Mouse (Mus musculus): ENCODE results near the gene Chd2.

DNA sequence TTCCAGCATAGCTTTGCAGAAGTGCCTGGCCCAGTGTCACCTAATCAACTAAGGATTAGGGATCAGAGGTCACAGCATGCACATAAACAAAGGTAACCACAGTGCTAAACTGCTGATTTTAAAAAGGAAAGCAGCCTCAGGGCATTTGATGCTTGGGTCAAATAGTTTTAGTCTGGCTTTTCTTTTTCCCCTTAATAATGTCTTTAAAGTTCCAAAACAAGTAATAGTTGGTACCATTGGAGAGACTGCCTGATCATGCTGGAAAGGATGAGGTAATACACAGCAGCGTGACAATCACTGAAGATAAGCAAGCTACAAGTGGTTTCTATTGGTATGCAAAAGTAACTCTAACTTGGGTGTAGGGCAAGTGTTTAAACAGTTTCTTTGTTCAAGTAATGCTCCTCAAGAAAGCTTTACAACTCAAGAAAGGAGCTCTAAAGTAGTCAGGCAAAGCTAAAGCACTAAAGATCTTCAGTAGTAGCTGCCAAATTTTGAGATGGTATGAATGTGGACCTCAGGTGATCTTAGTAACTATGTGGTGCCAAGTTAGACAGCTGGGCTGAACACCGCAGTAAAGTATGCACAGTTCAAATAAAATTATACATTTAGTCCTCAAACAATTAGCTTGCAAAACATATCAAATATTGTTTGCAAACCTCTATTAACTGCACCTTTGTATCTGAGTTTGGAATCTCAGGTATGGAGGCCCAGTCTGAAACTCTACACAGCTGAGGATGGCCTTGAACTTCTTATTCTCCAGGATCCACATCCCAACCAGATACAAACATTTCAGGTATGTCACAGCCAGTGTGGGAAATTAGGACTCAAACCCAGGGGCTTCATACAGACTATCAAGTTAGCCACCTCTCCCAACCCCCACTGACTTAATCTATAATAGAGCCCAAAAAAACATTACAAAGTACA lies 6.4 kb downstream of the Chd2 start:
- TF ChIP-seq CTCF (IDR thresholded peaks at IDR 0.05) (no peak), POLR2A (IDR thresholded peaks at IDR 0.05; ENCODE audit: insufficient read depth, low read depth, low read length) (no peak), EP300 (IDR thresholded peaks at IDR 0.05; ENCODE audit: insufficient read depth, low read depth, low read length) (no peak)

Data from heart, adult 2 months (tissue).